Mouse (Mus musculus) hindbrain, postnatal 0 days (tissue): ENCODE measurements around the gene Wfikkn1. TPM values are rescaled to one million over a fixed set of nuclear protein-coding genes. Genes with fewer than 3 reads are reported as not detected.

Experiments
- ATAC-seq: fragments of 200-750 bp; cut with Nextera tagmentation; 2 replicates; pipeline ENCODE4 v1.8.0; 2017; ENCODE audit warnings: mild to moderate bottlenecking, moderate TSS enrichment, moderate library complexity
- DNase-seq: peaks from one replicate; pipeline ENCODE4 v3.0.0-alpha.2; 2015; ENCODE audit warnings: low spot score
- H3K27ac ChIP-seq: fragments of 300-500 bp; sonication (generic); 2 replicates; pipeline ENCODE4 v1.5.1; 2014; ENCODE audit warnings: mild to moderate bottlenecking
- H3K27me3 ChIP-seq: fragments of 300-500 bp; sonication (generic); 2 replicates; pipeline ENCODE4 v1.6.1; 2014; ENCODE audit warnings: low read length, mixed read lengths; ENCODE audit not compliant: insufficient read depth
- H3K36me3 ChIP-seq: fragments of 300-500 bp; sonication (generic); 2 replicates; pipeline ENCODE4 v1.6.1; 2014; ENCODE audit warnings: low read length, mixed read lengths; ENCODE audit not compliant: insufficient read depth
- H3K4me1 ChIP-seq: fragments of 300-500 bp; sonication (generic); 2 replicates; pipeline ENCODE4 v1.6.1; 2014; ENCODE audit warnings: antibody characterized with exemption, low read length, mixed read lengths; ENCODE audit not compliant: insufficient read depth
- H3K4me2 ChIP-seq: fragments of 300-500 bp; sonication (generic); 2 replicates; pipeline ENCODE4 v1.6.1; 2014; ENCODE audit warnings: low read depth, mild to moderate bottlenecking, low read length, moderate library complexity, mixed read lengths
- H3K4me3 ChIP-seq: fragments of 300-500 bp; sonication (generic); 2 replicates; pipeline ENCODE4 v1.5.1; 2014; ENCODE audit warnings: low read length
- H3K9ac ChIP-seq: fragments of 300-500 bp; sonication (generic); replicated peaks from 2 replicates; pipeline ENCODE4 v1.6.1; 2014; ENCODE audit warnings: mild to moderate bottlenecking, low read length, moderate library complexity, mixed read lengths
- H3K9me3 ChIP-seq: fragments of 300-500 bp; sonication (generic); 2 replicates; pipeline ENCODE4 v1.6.1; 2016; ENCODE audit warnings: low read length, mixed read lengths
- CTCF ChIP-seq: IDR thresholded peaks from 2 replicates; pipeline ENCODE4 v1.5.1; 2016; ENCODE audit warnings: antibody characterized with exemption, control low read depth, low read depth
- WGBS: fragments of 180-500 bp; shearing (Covaris S2); extraction: QIAGEN DNeasy Blood & Tissue Kit; methylation state at CpG from one replicate; pipeline ENCODE4 v1.1.7; 2014; 5-methylcytosine and 5-hydroxymethylcytosine counted together
- polyA plus RNA-seq: library from polyadenylated mRNA; unstranded; fragments of >200 nt; fragmentation: Nextera tagmentation; extraction: Ambion mirVana; gene quantifications from 2 replicates; pipeline ENCODE4 v1.2.1, GENCODE M21; 2015
- total RNA-seq: library from RNA; depleted of rRNA; stranded (reverse); fragments of >200 nt; gene quantifications from 2 replicates; pipeline ENCODE4 v1.2.3, GENCODE M21; 2014

The Wfikkn1 gene
- total and polyA plus RNA-seq, 2 experiments from 2014 or later = 0.58 to 1.2 TPM

DNA sequence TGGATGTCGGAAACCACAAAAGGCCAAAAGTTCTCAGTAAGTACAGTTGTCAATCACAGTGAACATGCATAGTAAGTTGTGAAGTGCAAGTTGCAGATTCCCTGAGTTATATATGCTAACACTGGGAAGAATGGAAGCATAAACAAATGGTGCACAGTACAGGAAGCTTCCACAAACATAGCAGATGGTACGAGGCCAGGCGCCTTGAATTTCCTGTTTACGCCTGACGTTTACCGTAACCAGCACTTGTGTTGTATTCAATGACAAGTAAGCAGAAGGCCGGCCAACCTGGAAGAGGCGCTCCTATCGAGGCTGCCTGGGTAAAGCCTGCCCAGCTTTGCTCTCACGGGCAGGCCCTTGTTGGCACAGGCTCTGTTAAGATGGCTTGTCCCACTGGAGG lies 6.8 kb upstream of the Wfikkn1 start:
- Histone ChIP-seq H3K27ac (no peak overlapping the region), H3K9me3 (no peaks in the 10 kb centered on the region), H3K4me2 (no peak overlapping the region), H3K4me1 (no peaks in the 10 kb centered on the region), H3K36me3 (peaks cover 27% of the 10 kb centered on the region), H3K9ac (no peak overlapping the region), H3K4me3 (no peak overlapping the region), H3K27me3 (no peaks in the 10 kb centered on the region)
- 87% methylated on average over 10 of the region's 10 CpGs for WGBS
- no peak for TF ChIP-seq CTCF
- DNase-seq (no peak), ATAC-seq (no peak)

DNA sequence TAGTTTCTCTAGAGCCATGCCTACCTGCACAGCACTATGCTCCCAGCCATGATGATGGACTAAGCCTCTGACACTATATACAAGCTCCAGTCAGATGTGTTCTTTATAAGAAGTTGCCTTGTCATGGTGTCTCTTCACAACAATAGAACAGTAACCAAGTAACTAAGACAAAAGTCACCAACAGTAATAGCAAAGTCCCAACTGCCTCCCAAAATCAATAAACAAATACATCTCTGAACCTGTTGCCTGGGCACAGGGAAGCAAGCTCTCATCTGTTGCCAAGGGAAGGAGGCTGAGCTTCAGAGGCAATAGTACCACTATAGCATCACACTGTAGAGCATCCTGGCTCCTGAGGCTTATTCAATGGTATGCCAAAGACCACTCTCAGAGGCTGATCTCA lies 6.1 kb upstream of the Wfikkn1 start:
- H3K4me1 ChIP-seq = no peaks in the 10 kb centered on the region
- TF ChIP-seq CTCF = no peak
- H3K4me2 ChIP-seq = no peak overlapping the region
- peaks cover 29% of the 10 kb centered on the region for H3K36me3 ChIP-seq
- no peaks in the 10 kb centered on the region for H3K27me3 ChIP-seq
- no peak overlapping the region for H3K9ac ChIP-seq
- H3K27ac ChIP-seq = no peak overlapping the region
- DNase-seq = no peak
- ATAC-seq = no peak
- no peaks in the 10 kb centered on the region for H3K9me3 ChIP-seq
- H3K4me3 ChIP-seq = no peak overlapping the region

DNA sequence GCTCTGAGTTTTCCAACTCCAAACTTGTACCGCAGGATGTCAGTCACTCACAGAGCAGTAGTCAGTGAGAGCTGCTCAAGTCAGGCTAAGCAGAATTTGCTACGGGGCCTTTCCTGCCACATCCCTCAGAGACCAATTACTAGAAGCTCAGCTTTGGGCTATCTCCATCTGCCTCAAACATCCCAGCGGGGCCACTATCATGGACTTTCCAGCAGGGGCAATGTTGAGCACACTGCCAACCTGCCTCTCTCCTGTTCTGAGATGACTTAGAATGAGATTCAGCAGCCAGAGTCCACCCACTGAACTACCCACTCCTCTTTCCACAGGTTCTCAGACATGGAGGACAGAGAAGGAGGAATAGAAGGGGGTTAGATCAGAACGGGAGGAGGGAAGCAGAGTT lies 5.0 kb upstream of the Wfikkn1 start:
- H3K9ac ChIP-seq = no peak overlapping the region
- H3K9me3 ChIP-seq = no peaks in the 10 kb centered on the region
- no peak overlapping the region for H3K4me2 ChIP-seq
- ATAC-seq (peak; percentile 15; the same call in 1 of the 2 replicates), DNase-seq (peak; percentile 58)
- TF ChIP-seq CTCF = peak; percentile 60
- 67% methylated on average over 4 of the region's 4 CpGs for WGBS
- no peaks in the 10 kb centered on the region for H3K4me1 ChIP-seq
- H3K27ac ChIP-seq = no peak overlapping the region
- H3K4me3 ChIP-seq = no peak overlapping the region
- H3K36me3 ChIP-seq = peaks cover 31% of the 10 kb centered on the region
- no peaks in the 10 kb centered on the region for H3K27me3 ChIP-seq

DNA sequence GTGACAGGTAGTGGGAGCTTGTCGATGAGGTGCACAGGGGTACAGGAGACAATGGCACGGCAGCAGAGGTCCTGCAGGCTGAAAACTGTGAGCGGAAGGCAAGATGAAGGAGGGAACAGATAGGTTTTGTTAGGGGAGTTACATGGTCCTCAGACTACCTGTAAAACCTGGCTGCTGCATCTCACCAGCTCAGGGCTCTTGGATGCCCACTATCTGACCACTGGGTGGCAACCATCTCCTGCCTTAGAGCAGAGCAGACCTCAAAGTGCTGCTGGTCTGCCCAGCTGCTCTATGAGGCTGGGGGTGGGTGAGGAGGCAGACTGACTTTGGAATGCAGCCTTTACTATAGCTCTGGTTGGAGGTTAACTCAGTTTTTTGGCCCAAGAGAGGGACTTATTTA lies 3.2 kb upstream of the Wfikkn1 start:
- Histone ChIP-seq H3K27ac (no peak overlapping the region), H3K4me2 (no peak overlapping the region), H3K9ac (no peak overlapping the region), H3K4me3 (no peak overlapping the region), H3K4me1 (no peaks in the 10 kb centered on the region), H3K36me3 (peaks cover 24% of the 10 kb centered on the region), H3K27me3 (no peaks in the 10 kb centered on the region), H3K9me3 (no peaks in the 10 kb centered on the region)
- no peak for ATAC-seq
- no peak for DNase-seq
- 91% methylated on average over 3 of the region's 3 CpGs for WGBS
- peak; percentile 56 for TF ChIP-seq CTCF

DNA sequence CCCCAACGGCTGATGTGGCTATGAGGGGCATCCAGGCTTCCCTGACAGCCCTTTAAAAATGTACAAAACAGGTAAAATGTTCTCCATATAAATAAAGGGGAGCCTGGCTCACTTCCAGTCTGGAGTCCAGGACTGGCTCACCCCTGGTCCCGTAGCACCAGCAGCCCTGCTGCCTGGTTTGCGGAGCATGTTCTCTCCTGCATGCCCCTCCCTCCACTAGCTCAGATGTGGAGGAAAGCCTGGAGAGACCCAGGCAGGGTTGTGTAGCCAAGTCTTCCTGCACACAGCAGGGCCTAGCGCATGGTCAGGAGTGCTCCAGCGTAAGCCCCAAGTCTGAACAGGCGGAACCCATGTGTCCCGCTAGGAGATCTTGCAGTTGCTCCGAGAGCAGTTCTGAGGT lies 2.6 kb upstream of the Wfikkn1 start:
- H3K4me3 ChIP-seq = no peak overlapping the region
- H3K4me1 ChIP-seq = no peaks in the 10 kb centered on the region
- H3K9me3 ChIP-seq = no peaks in the 10 kb centered on the region
- no peak for TF ChIP-seq CTCF
- no peak overlapping the region for H3K9ac ChIP-seq
- H3K27me3 ChIP-seq = no peaks in the 10 kb centered on the region
- no peak overlapping the region for H3K4me2 ChIP-seq
- 72% methylated on average over 8 of the region's 8 CpGs for WGBS
- no peak for DNase-seq
- no peak overlapping the region for H3K27ac ChIP-seq
- H3K36me3 ChIP-seq = peaks cover 27% of the 10 kb centered on the region
- no peak for ATAC-seq

DNA sequence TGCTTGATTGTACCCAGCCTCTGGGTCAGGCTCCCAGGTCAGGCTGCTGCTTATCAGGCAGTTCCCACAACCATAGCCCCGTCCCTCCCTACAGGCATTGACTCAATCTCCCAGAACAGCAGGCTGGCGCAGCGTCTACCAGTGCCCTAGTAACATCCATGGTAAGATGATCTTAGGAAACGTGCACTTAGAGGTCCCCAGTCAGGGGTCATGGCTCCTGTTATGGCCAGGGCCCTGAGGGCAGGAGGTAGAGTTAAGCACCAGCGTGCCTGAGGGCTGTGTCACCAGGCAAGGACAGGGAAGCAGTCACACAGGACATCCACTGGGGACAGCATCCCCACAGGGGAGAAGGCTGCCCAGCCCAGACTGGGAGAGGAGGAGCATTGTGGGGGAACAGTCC lies 1.6 kb upstream of the Wfikkn1 start:
- Histone ChIP-seq H3K9ac (no peak overlapping the region), H3K36me3 (peaks cover 28% of the 10 kb centered on the region), H3K4me2 (no peak overlapping the region), H3K27me3 (no peaks in the 10 kb centered on the region), H3K9me3 (no peaks in the 10 kb centered on the region), H3K27ac (no peak overlapping the region), H3K4me1 (no peaks in the 10 kb centered on the region), H3K4me3 (no peak overlapping the region)
- DNase-seq = no peak
- peak; percentile 25; the same call in 1 of the 2 replicates for ATAC-seq
- 36% methylated on average over 5 of the region's 5 CpGs for WGBS
- peak; percentile 25; the same call in 1 of the 2 replicates for TF ChIP-seq CTCF

DNA sequence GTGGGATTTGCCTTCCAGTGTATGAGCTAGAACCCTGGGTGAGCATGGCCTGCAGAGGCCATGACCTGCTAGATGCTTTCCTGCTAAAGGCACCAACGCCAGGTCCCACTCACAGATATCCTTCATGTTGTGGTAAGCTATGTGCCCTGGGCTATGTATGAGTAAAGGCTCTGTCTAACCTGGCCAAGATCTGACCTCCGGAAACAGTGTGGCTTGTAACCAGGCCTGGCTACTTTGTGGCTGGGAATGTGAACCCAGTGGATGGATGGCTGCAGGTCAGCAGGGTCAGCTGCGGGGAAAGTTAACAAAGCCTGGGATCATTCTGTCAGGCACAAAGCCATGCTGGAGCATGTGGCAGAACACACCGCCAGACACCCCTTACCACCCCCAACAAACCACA lies 1.0 kb upstream of the Wfikkn1 start:
- WGBS = 21% methylated on average over 4 of the region's 4 CpGs
- Histone ChIP-seq H3K4me2 (no peak overlapping the region), H3K27ac (no peak overlapping the region), H3K4me3 (no peak overlapping the region), H3K9me3 (no peaks in the 10 kb centered on the region), H3K27me3 (no peaks in the 10 kb centered on the region), H3K9ac (no peak overlapping the region), H3K4me1 (no peaks in the 10 kb centered on the region), H3K36me3 (peaks cover 28% of the 10 kb centered on the region)
- no peak for ATAC-seq
- no peak for TF ChIP-seq CTCF
- DNase-seq = no peak
